Mouse (Mus musculus): ENCODE data around the gene Hnrnph3. TPM values are rescaled to one million over a fixed set of nuclear protein-coding genes. Genes with fewer than 3 reads are reported as not detected.
A peak's percentile ranks its signal among the peaks of the same experiment; 100 is the strongest.

Hnrnph3 gene
- polyA plus RNA-seq, 1 experiment: 97.0 TPM

DNA sequence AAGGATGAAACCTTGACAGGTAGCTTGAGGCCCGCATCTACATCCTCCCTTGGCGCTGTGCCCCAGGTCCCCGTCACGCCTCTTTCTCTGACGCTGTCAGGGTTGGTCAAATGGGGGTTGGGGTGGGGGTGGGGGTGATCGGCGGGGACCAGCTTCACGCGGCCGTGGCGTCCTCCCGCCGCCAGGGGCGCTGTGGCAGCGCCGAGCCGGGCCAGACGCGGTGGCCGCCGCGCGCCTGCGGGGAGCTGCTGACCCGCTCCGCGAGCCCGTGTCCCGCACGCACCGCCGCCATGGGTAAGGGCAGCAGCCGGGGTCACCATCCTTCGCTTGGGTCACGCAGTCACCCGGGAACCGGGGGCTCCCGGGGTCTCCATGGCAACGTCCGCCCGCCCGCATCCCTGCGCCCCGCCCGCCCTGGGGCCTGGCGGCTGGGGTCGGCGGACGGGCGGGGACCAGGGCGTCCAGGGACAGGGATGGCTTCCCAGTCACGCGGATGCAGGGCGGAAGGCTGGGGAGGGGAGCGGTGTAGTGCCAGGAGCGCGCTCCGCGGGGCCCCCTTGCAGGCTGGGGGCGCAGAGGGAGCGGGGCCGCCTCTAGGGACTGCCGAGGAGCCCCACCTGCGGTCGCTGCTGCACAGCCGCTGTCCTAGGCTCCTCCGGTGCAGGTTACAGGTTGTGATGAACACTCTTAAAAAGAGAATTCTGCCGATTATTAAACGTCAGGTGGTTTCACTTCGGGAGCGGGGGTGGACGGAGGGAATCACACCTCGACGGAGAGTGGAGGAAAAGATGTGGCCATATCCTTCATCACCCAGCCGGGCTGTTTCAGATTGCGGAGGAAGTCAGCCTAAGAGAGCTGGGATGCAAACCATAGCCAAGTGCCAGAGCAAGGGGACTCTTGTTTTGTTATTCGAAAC, 43.7 kb downstream of the Hnrnph3 start, which contains the start of gene Rufy2:
Rufy2 (plus strand) TSS at position 185 of the 916 bp plus-strand sequence.
- TF ChIP-seq CTCF (IDR thresholded peaks at IDR 0.05; ENCODE audit: borderline replicate concordance, insufficient read depth, low read depth, low read length) (peak; percentile 59), POLR2A (IDR thresholded peaks at IDR 0.05; ENCODE audit: borderline replicate concordance, insufficient read depth, low read length) (peak; percentile 78; the same call in 1 of the 2 replicates)
- H3K27ac ChIP-seq (ENCODE audit: insufficient read depth, low read length): peak within 1 kb of the TSS; percentile 71
- DNase-seq: peak; percentile 95 to 96
- H3K4me3 ChIP-seq (replicated peaks; ENCODE audit: insufficient read depth, low read depth, low read length): peak within 1 kb of the TSS; percentile 77
- under 1% methylated on average over 77 of the region's 77 CpGs for WGBS
- peaks cover 9% of the 10 kb centered on the region for H3K4me1 ChIP-seq (ENCODE audit: control insufficient read depth, insufficient read depth, low read length)
- no peaks in the 10 kb centered on the region for H3K27me3 ChIP-seq (ENCODE audit: control insufficient read depth, insufficient read depth, low read length)

DNA sequence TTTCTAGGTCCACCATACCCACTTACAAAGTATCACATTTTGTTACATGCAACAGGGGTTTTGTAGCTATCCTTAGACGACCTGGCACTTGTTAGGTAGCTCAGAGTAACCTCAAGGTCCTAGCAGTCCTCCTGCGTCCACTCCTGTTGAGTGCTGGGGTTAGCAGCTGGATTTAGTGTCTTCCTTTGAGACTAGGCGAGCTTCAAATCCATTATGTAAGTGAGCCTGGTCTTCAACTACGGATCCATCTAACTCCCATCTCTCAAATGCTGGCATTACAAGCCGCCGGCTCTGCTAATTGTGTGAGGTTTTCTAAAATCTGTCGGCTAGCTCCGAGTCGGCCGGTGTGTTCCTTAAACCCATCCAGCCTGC, 44.4 kb downstream of the Hnrnph3 start:
- H3K4me1 ChIP-seq (ENCODE audit: control insufficient read depth, insufficient read depth, low read length): peaks cover 7% of the 10 kb centered on the region
- H3K27ac ChIP-seq (ENCODE audit: insufficient read depth, low read length): peak overlapping the region; percentile 71
- no peak for DNase-seq
- no peak for TF ChIP-seq CTCF (IDR thresholded peaks at IDR 0.05; ENCODE audit: borderline replicate concordance, insufficient read depth, low read depth, low read length)
- TF ChIP-seq POLR2A (IDR thresholded peaks at IDR 0.05; ENCODE audit: borderline replicate concordance, insufficient read depth, low read length): no peak
- no peaks in the 10 kb centered on the region for H3K27me3 ChIP-seq (ENCODE audit: control insufficient read depth, insufficient read depth, low read length)
- peak overlapping the region; percentile 61 for H3K4me3 ChIP-seq (replicated peaks; ENCODE audit: insufficient read depth, low read depth, low read length)
- WGBS: 7% methylated on average over 10 of the region's 10 CpGs

DNA sequence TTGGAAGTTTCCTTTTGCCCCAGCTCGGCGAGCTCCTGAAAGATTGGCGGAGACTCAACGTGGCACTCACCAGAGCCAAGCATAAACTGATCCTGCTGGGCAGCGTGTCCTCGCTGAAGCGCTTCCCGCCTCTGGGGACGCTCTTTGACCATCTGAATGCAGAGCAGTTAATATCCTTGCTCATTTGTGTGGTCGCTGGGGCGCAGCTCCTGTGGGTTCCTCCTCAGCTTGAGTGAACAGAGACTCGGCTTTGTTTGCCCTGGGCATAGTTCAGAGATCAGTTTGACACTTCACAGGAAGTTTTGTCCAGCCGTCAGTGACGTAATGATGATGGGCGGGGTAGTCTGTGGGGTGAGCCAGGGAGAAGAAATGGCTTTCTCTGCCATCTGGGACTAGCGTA, 52.2 kb downstream of the Hnrnph3 start:
- peak; percentile 56 to 68 for DNase-seq
- TF ChIP-seq POLR2A (IDR thresholded peaks at IDR 0.05; ENCODE audit: borderline replicate concordance, insufficient read depth, low read length) (no peak), CTCF (IDR thresholded peaks at IDR 0.05; ENCODE audit: borderline replicate concordance, insufficient read depth, low read depth, low read length) (peak; percentile 49; the same call in 1 of the 2 replicates)
- no peak overlapping the region for H3K4me3 ChIP-seq (replicated peaks; ENCODE audit: insufficient read depth, low read depth, low read length)
- 10% methylated on average over 16 of the region's 16 CpGs for WGBS
- no peak overlapping the region for H3K27ac ChIP-seq (ENCODE audit: insufficient read depth, low read length)
- 0 out of 2 replicates have a peak, but pooled peaks cover 4% of the 10 kb centered on the region for H3K4me1 ChIP-seq (ENCODE audit: control insufficient read depth, insufficient read depth, low read length)
- H3K27me3 ChIP-seq (ENCODE audit: control insufficient read depth, insufficient read depth, low read length): no peaks in the 10 kb centered on the region

DNA sequence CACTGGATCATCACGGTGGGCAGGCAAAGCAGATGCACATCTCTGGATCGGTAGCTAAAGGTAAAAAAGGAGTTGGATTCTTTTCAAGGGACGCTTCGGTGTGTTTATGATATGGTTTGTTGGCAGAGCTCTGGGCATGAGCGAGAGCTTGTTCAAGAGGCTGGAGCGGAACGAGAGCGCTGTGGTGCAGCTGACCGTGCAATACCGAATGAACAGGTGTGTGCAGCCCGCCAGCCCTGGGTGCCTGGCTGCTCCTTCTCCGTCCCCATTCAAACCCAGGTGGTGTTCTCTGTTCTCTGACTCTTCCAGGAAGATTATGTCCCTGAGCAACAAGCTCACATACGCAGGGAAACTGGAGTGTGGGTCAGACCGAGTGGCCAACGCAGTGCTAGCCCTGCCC, 57.7 kb downstream of the Hnrnph3 start:
- WGBS: 88% methylated on average over 15 of the region's 15 CpGs
- Histone ChIP-seq H3K4me3 (replicated peaks; ENCODE audit: insufficient read depth, low read depth, low read length) (no peak overlapping the region), H3K27ac (ENCODE audit: insufficient read depth, low read length) (no peak overlapping the region), H3K27me3 (ENCODE audit: control insufficient read depth, insufficient read depth, low read length) (no peaks in the 10 kb centered on the region), H3K4me1 (ENCODE audit: control insufficient read depth, insufficient read depth, low read length) (0 out of 2 replicates have a peak, but pooled peaks cover 4% of the 10 kb centered on the region)
- DNase-seq: peak; percentile 32 to 36
- TF ChIP-seq POLR2A (IDR thresholded peaks at IDR 0.05; ENCODE audit: borderline replicate concordance, insufficient read depth, low read length): no peak
- TF ChIP-seq CTCF (IDR thresholded peaks at IDR 0.05; ENCODE audit: borderline replicate concordance, insufficient read depth, low read depth, low read length): no peak

GRCm38 (mm10) chr10:62965796-62966195, 58.2 kb downstream of the Hnrnph3 start:
- 95% methylated on average over 11 of the region's 11 CpGs for WGBS

More at GRCm38 (mm10) chr10:62965796-62966195, 58.2 kb downstream of the Hnrnph3 start:
- no peaks in the 10 kb centered on the region for H3K27me3 ChIP-seq (ENCODE audit: control insufficient read depth, insufficient read depth, low read length)
- TF ChIP-seq POLR2A (IDR thresholded peaks at IDR 0.05; ENCODE audit: borderline replicate concordance, insufficient read depth, low read length): no peak
- TF ChIP-seq CTCF (IDR thresholded peaks at IDR 0.05; ENCODE audit: borderline replicate concordance, insufficient read depth, low read depth, low read length): no peak
- no peak overlapping the region for H3K4me3 ChIP-seq (replicated peaks; ENCODE audit: insufficient read depth, low read depth, low read length)
- DNase-seq: no peak
- no peak overlapping the region for H3K27ac ChIP-seq (ENCODE audit: insufficient read depth, low read length)
- H3K4me1 ChIP-seq (ENCODE audit: control insufficient read depth, insufficient read depth, low read length): 0 out of 2 replicates have a peak, but pooled peaks cover 4% of the 10 kb centered on the region

Other genes with a start within 250 kb of the Hnrnph3 start
- 39.5 and 41.5 TPM in 2 replicates for gene Ccar1, start 231.9 kb downstream of the Hnrnph3 start, polyA plus RNA-seq (2012; rRNA removed)
- 6.5 and 7.4 TPM in 2 replicates for gene Tet1, start 115.2 kb downstream of the Hnrnph3 start, polyA plus RNA-seq (2012; rRNA removed)
- gene Slc25a16, start 103.6 kb downstream of the Hnrnph3 start, polyA plus RNA-seq (2012; rRNA removed): 27.0 and 28.4 TPM in 2 replicates
- gene Dna2, start 77.2 kb downstream of the Hnrnph3 start, polyA plus RNA-seq (2012; rRNA removed): 3.0 and 3.9 TPM in 2 replicates
- 68.4 and 70.4 TPM in 2 replicates for gene Rufy2, start 44.0 kb downstream of the Hnrnph3 start, polyA plus RNA-seq (2012; rRNA removed)
- 2.0 and 2.5 TPM in 2 replicates for gene Pbld2, start 98 bp upstream of the Hnrnph3 start, polyA plus RNA-seq (2012; rRNA removed)
- 0.32 and 0.47 TPM in 2 replicates for gene Pbld1, start 35.9 kb upstream of the Hnrnph3 start, polyA plus RNA-seq (2012; rRNA removed)
- 18.5 and 22.6 TPM in 2 replicates for gene Atoh7, start 75.4 kb upstream of the Hnrnph3 start, polyA plus RNA-seq (2012; rRNA removed)
- 1.4 and 1.9 TPM in 2 replicates for gene Mypn, start 179.7 kb upstream of the Hnrnph3 start, polyA plus RNA-seq (2012; rRNA removed)
- gene Herc4, start 219.6 kb upstream of the Hnrnph3 start, polyA plus RNA-seq (2012; rRNA removed): 25.5 and 28.2 TPM in 2 replicates